Mouse (Mus musculus): ENCODE data around the gene Atp6v1e2. TPM values are rescaled to one million over a fixed set of nuclear protein-coding genes. Genes with fewer than 3 reads are reported as not detected.

Atp6v1e2 gene
- polyA plus RNA-seq, 1 experiment from 2014 or later: not detected

DNA sequence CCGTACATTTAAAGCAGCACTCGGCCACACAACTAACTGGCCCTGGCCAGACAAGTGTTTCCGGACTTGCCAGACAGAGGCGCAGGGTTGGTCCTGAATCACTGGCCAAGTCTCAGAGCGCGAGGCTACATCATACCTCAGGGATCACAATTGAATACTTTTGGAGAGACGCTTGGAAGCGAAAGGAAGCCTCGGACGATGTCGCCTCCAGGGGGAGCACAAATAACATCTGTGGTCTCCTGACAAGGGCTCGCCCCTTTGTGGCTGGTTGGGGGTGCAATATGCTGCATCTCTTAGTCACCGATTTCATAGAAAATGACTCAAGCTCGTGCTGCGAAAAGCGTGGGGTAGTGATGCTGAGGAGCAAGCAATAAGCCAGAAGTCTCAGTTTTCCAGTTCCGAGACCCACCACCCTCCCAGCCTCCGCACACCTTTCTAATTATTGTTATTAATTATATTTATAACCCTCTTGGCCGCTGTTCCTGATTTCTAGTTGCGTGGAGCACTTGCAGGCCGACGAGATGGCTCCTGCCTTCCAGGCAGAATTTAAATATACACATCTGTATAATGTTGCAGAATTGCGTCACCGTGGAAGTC is 14.7 kb upstream of the Atp6v1e2 start:
- Histone ChIP-seq H3K4me1 (ENCODE audit: control insufficient read depth, insufficient read depth, low read length) (peaks cover 18% of the 10 kb centered on the region), H3K4me3 (ENCODE audit: low read depth, low read length) (peak overlapping the region; percentile 52), H3K4me2 (ENCODE audit: low read depth, severe bottlenecking) (peak overlapping the region; percentile 89), H3K9me3 (ENCODE audit: control insufficient read depth, low read length) (no peaks in the 10 kb centered on the region), H3K36me3 (ENCODE audit: control insufficient read depth, insufficient read depth, low read length) (no peaks in the 10 kb centered on the region), H3K9ac (ENCODE audit: low read length) (peak overlapping the region; percentile 49), H3K27me3 (ENCODE audit: control insufficient read depth, insufficient read depth, low read length) (no peaks in the 10 kb centered on the region), H3K27ac (replicated peaks; ENCODE audit: low read depth, low read length) (peak overlapping the region; percentile 43)
- peak; percentile 23; the same call in 1 of the 2 replicates for ATAC-seq (ENCODE audit: insufficient number of reproducible peaks, low FRiP score, low TSS enrichment, low read depth)
- DNase-seq (ENCODE audit: low spot score): peak; percentile 90
- WGBS: 0% methylated on average over 24 of the region's 24 CpGs

DNA sequence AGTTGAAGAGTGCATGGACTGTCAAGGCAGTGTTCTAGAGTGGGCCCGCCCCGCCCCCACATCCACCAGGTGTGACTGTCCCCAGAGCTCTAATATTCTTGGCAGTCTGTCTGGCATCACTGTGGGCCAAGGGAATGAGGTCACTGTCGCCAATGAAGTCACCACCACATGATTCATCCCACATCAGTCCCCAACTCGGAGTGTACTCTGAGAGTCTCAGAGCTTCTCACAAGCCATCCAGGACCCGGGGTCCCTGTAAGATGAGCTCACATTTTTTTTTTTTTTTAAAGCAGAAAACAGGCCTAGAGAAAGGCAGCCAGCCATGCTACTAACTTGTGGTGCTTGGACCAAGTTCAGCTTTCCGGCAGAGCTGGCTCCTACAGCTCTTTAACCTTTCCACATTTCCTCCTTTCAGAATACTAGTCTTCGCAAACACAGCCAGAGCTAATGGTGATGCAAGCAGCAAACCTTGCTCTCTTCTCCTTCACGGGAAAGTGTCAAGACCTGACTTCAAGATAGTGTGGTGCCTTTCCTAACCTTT is 13.7 kb upstream of the Atp6v1e2 start:
- Histone ChIP-seq H3K27ac (replicated peaks; ENCODE audit: low read depth, low read length) (no peak overlapping the region), H3K4me3 (ENCODE audit: low read depth, low read length) (no peak overlapping the region), H3K4me2 (ENCODE audit: low read depth, severe bottlenecking) (no peak overlapping the region), H3K36me3 (ENCODE audit: control insufficient read depth, insufficient read depth, low read length) (no peaks in the 10 kb centered on the region), H3K9me3 (ENCODE audit: control insufficient read depth, low read length) (no peaks in the 10 kb centered on the region), H3K4me1 (ENCODE audit: control insufficient read depth, insufficient read depth, low read length) (peaks cover 18% of the 10 kb centered on the region), H3K27me3 (ENCODE audit: control insufficient read depth, insufficient read depth, low read length) (no peaks in the 10 kb centered on the region), H3K9ac (ENCODE audit: low read length) (no peak overlapping the region)
- no peak for ATAC-seq (ENCODE audit: insufficient number of reproducible peaks, low FRiP score, low TSS enrichment, low read depth)
- WGBS: 63% methylated on average over 8 of the region's 8 CpGs
- no peak for DNase-seq (ENCODE audit: low spot score)

DNA sequence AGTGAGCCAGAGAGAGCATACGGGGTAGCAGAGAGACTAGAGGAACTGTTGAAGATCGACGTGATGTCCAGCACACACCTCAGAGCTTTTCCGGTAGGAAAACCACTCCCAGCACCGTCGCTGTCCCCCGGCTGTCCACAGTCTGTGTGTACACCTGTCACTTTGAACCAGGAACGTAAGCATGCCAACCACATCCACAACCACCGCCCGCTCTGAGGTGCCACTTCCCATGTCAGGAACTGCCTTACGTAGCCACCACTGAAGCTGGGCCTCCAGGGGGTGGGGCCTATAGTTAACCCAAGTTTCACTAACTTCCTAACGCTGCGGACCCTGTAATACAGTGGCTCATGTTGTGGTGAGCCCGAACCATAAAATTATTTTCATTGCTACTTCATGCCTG is 10.3 kb upstream of the Atp6v1e2 start:
- Histone ChIP-seq H3K4me1 (ENCODE audit: control insufficient read depth, insufficient read depth, low read length) (peaks cover 12% of the 10 kb centered on the region; the same call in 1 of the 2 replicates), H3K9ac (ENCODE audit: low read length) (no peak overlapping the region), H3K9me3 (ENCODE audit: control insufficient read depth, low read length) (no peaks in the 10 kb centered on the region), H3K36me3 (ENCODE audit: control insufficient read depth, insufficient read depth, low read length) (no peaks in the 10 kb centered on the region), H3K27ac (replicated peaks; ENCODE audit: low read depth, low read length) (no peak overlapping the region), H3K4me2 (ENCODE audit: low read depth, severe bottlenecking) (no peak overlapping the region), H3K27me3 (ENCODE audit: control insufficient read depth, insufficient read depth, low read length) (no peaks in the 10 kb centered on the region), H3K4me3 (ENCODE audit: low read depth, low read length) (no peak overlapping the region)
- ATAC-seq (ENCODE audit: insufficient number of reproducible peaks, low FRiP score, low TSS enrichment, low read depth): no peak
- 89% methylated on average over 14 of the region's 14 CpGs for WGBS
- no peak for DNase-seq (ENCODE audit: low spot score)

DNA sequence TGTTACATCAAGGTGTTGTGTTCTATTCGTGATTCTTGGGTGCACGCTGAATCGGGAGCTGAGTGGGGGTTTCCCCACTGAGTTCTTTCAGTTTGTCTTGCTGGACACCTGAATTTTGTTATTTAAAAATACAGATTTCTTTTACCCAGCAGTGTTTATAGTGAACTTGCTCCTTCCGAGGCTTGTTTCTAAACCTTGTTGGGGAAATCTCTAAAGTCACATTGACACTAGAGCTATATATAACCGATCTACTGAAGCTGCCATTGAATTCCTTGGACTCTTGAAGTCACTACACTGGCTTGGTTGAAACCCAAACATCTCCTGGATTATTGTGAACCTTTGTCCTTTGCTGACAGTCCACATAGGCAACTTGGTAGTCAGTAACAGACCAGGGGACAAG is 9.5 kb upstream of the Atp6v1e2 start:
- Histone ChIP-seq H3K4me1 (ENCODE audit: control insufficient read depth, insufficient read depth, low read length) (peaks cover 12% of the 10 kb centered on the region; the same call in 1 of the 2 replicates), H3K9ac (ENCODE audit: low read length) (no peak overlapping the region), H3K4me2 (ENCODE audit: low read depth, severe bottlenecking) (no peak overlapping the region), H3K36me3 (ENCODE audit: control insufficient read depth, insufficient read depth, low read length) (no peaks in the 10 kb centered on the region), H3K9me3 (ENCODE audit: control insufficient read depth, low read length) (no peaks in the 10 kb centered on the region), H3K27ac (replicated peaks; ENCODE audit: low read depth, low read length) (no peak overlapping the region), H3K27me3 (ENCODE audit: control insufficient read depth, insufficient read depth, low read length) (no peaks in the 10 kb centered on the region), H3K4me3 (ENCODE audit: low read depth, low read length) (no peak overlapping the region)
- ATAC-seq (ENCODE audit: insufficient number of reproducible peaks, low FRiP score, low TSS enrichment, low read depth) (no peak), DNase-seq (ENCODE audit: low spot score) (no peak)
- WGBS: 93% methylated on average over 5 of the region's 5 CpGs

DNA sequence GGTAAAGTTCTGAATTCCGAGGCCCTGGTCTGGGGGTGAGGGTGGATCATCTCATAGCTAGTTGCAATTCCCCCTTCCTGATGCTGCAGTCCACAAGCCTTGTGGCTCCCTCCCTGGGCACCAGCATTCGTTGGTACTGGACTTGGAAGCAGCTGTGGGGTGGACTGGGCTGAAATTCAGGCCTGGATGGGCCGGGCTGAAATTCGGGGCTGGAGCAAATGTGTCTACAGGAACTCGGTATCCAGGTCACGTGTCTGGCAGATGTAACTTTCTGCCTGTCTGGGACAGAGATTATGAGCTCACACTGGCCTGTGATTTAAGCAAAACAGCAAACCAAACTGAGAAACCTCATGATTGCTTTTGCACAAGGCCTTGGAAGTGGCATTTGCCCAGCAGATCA is 1.1 kb upstream of the Atp6v1e2 start:
- Histone ChIP-seq H3K4me2 (ENCODE audit: low read depth, severe bottlenecking) (no peak overlapping the region), H3K36me3 (ENCODE audit: control insufficient read depth, insufficient read depth, low read length) (no peaks in the 10 kb centered on the region), H3K4me3 (ENCODE audit: low read depth, low read length) (no peak overlapping the region), H3K27me3 (ENCODE audit: control insufficient read depth, insufficient read depth, low read length) (no peaks in the 10 kb centered on the region), H3K4me1 (ENCODE audit: control insufficient read depth, insufficient read depth, low read length) (peaks cover 3% of the 10 kb centered on the region; the same call in 1 of the 2 replicates), H3K9me3 (ENCODE audit: control insufficient read depth, low read length) (peaks cover 2% of the 10 kb centered on the region; the same call in 1 of the 2 replicates), H3K9ac (ENCODE audit: low read length) (no peak overlapping the region), H3K27ac (replicated peaks; ENCODE audit: low read depth, low read length) (no peak overlapping the region; the same call in 1 of the 2 replicates)
- ATAC-seq (ENCODE audit: insufficient number of reproducible peaks, low FRiP score, low TSS enrichment, low read depth) (no peak), DNase-seq (ENCODE audit: low spot score) (no peak)
- WGBS: 84% methylated on average over 6 of the region's 6 CpGs

DNA sequence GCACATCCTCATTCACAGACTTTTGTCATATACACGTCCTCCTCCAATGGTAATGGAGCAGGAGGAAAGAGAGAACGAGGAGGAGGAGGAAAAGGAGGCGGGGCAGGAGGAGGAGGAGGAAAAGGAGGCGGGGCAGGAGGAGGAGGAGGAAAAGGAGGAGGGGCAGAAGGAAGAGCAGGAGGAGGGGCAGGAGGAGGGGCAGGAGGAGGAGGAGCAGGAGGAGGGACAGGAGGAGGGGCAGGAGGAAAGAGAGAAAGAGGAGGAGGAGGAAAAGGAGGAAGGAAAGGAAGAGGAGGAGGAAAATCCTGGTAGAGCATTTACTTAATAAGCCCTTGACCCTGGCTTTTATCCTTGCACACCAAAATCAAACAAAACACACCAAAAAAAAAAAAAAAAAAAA is 1.6 kb downstream of the Atp6v1e2 start:
- no peaks in the 10 kb centered on the region for H3K27me3 ChIP-seq (ENCODE audit: control insufficient read depth, insufficient read depth, low read length)
- ATAC-seq (ENCODE audit: insufficient number of reproducible peaks, low FRiP score, low TSS enrichment, low read depth): no peak
- no peak overlapping the region for H3K27ac ChIP-seq (replicated peaks; ENCODE audit: low read depth, low read length)
- no peaks in the 10 kb centered on the region for H3K36me3 ChIP-seq (ENCODE audit: control insufficient read depth, insufficient read depth, low read length)
- WGBS: 45% methylated on average over 4 of the region's 4 CpGs
- DNase-seq (ENCODE audit: low spot score): no peak
- peaks cover 3% of the 10 kb centered on the region; the same call in 1 of the 2 replicates for H3K4me1 ChIP-seq (ENCODE audit: control insufficient read depth, insufficient read depth, low read length)
- no peak overlapping the region for H3K4me2 ChIP-seq (ENCODE audit: low read depth, severe bottlenecking)
- no peak overlapping the region for H3K4me3 ChIP-seq (ENCODE audit: low read depth, low read length)
- H3K9ac ChIP-seq (ENCODE audit: low read length): no peak overlapping the region
- H3K9me3 ChIP-seq (ENCODE audit: control insufficient read depth, low read length): peaks cover 2% of the 10 kb centered on the region; the same call in 1 of the 2 replicates

DNA sequence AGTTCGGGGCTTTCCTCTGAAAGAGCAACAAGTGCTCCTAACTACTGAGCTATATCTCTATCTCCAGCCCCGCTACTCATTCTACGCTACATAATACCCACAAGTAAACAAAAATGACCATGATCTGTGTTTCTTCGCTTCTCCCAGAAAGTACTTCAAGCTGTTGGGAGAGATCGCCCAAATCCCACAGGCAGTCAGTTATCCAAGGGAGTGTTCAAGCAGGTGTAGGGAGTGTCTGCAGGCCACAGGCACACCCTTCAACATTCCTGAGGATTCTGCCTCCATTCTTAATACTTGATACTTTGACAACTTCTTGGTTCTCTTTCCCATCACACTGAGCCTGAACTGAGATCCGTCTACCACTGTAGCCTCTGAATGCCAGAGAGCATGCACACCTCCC is 4.5 kb downstream of the Atp6v1e2 start:
- H3K4me2 ChIP-seq (ENCODE audit: low read depth, severe bottlenecking): no peak overlapping the region
- H3K4me1 ChIP-seq (ENCODE audit: control insufficient read depth, insufficient read depth, low read length): peaks cover 3% of the 10 kb centered on the region; the same call in 1 of the 2 replicates
- H3K9ac ChIP-seq (ENCODE audit: low read length): no peak overlapping the region
- DNase-seq (ENCODE audit: low spot score) (no peak), ATAC-seq (ENCODE audit: insufficient number of reproducible peaks, low FRiP score, low TSS enrichment, low read depth) (no peak)
- H3K4me3 ChIP-seq (ENCODE audit: low read depth, low read length): no peak overlapping the region
- no peaks in the 10 kb centered on the region for H3K36me3 ChIP-seq (ENCODE audit: control insufficient read depth, insufficient read depth, low read length)
- H3K9me3 ChIP-seq (ENCODE audit: control insufficient read depth, low read length): peaks cover 2% of the 10 kb centered on the region; the same call in 1 of the 2 replicates
- 86% methylated on average over 6 of the region's 6 CpGs for WGBS
- no peaks in the 10 kb centered on the region for H3K27me3 ChIP-seq (ENCODE audit: control insufficient read depth, insufficient read depth, low read length)
- H3K27ac ChIP-seq (replicated peaks; ENCODE audit: low read depth, low read length): no peak overlapping the region

DNA sequence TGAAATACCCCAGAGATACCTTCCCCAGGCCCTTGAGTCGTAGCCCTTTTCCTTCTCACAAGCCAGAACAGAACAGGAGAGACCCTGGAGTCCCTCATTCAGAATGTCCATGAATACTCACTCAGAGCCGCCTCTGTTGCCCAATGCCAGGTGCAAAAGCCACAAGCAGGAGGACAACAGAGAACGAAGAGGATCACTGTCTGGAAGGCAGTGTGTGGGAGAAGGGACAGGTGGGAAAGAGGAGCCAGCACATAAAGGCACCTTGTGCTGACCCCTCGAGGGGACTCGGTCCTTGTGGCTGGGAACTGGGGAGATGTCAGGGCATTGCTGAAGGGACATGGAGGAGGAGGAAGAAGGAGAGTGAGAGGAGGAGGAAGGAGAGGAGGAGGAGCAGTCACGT is 5.6 kb downstream of the Atp6v1e2 start:
- DNase-seq (ENCODE audit: low spot score): no peak
- no peak overlapping the region for H3K27ac ChIP-seq (replicated peaks; ENCODE audit: low read depth, low read length)
- H3K4me1 ChIP-seq (ENCODE audit: control insufficient read depth, insufficient read depth, low read length): no peaks in the 10 kb centered on the region
- H3K27me3 ChIP-seq (ENCODE audit: control insufficient read depth, insufficient read depth, low read length): no peaks in the 10 kb centered on the region
- ATAC-seq (ENCODE audit: insufficient number of reproducible peaks, low FRiP score, low TSS enrichment, low read depth): no peak
- H3K9ac ChIP-seq (ENCODE audit: low read length): no peak overlapping the region
- 57% methylated on average over 6 of the region's 6 CpGs for WGBS
- H3K4me3 ChIP-seq (ENCODE audit: low read depth, low read length): no peak overlapping the region
- H3K4me2 ChIP-seq (ENCODE audit: low read depth, severe bottlenecking): no peak overlapping the region
- no peaks in the 10 kb centered on the region for H3K36me3 ChIP-seq (ENCODE audit: control insufficient read depth, insufficient read depth, low read length)
- peaks cover 1% of the 10 kb centered on the region; the same call in 1 of the 2 replicates for H3K9me3 ChIP-seq (ENCODE audit: control insufficient read depth, low read length)
